Mouse (Mus musculus) left cerebral cortex, adult 2 months (tissue): ENCODE results near the gene Cntnap2. TPM values are rescaled to one million over a fixed set of nuclear protein-coding genes. Genes with fewer than 3 reads are reported as not detected.
"Not testable (repeated sequence)": the region's sequence is repeated elsewhere in the genome, so short reads cannot be mapped to it uniquely, and the experiment has no call there.

Experiments used
- DNase-seq, 2 experiments: peaks; one replicate each; pipeline ENCODE4 v3.0.0; 2021 to 2022; ENCODE audit warnings: low spot score in 2 of 2, mixed read lengths in 1 of 2; ENCODE audit errors: extremely low spot score in 1 of 2
- H3K27ac ChIP-seq: fragments of 200-600 bp; 2 replicates; pipeline ENCODE4 v1.8.1; 2022
- H3K4me3 ChIP-seq: fragments of 200-600 bp; 2 replicates; pipeline ENCODE4 v1.8.1; 2022
- CTCF ChIP-seq: fragments of 200-600 bp; IDR thresholded peaks from 2 replicates; pipeline ENCODE4 v1.8.1; 2022; ENCODE audit warnings: antibody characterized with exemption, mild to moderate bottlenecking, moderate library complexity
- intact Hi-C: fragments of 180-260 bp; cut with DNase I; formaldehyde crosslinking; loops from one replicate; pipeline ENCODE4 v1.15.1; 2025
- total RNA-seq, 2 experiments: library from RNA; stranded (reverse); gene quantifications; 2 replicates each; pipeline ENCODE4 v1.2.3; 2021

Cntnap2 gene
- total RNA-seq, 2 experiments from 2014 or later = 116 to 119 TPM

GRCm38 (mm10) chr6:46419827-46420226 is 1360.7 kb downstream of the Cntnap2 start:
- intact Hi-C loops = no loop called here
- no peak overlapping the region for H3K4me3 ChIP-seq

GRCm38 (mm10) chr6:46420349-46420748 is 1361.2 kb downstream of the Cntnap2 start:
- intact Hi-C loops = no loop called here
- Histone ChIP-seq H3K4me3 (no peak overlapping the region), H3K27ac (no peak overlapping the region)
- TF ChIP-seq CTCF = no peak
- DNase-seq = no peak

More at GRCm38 (mm10) chr6:46419827-46420226, 1360.7 kb downstream of the Cntnap2 start:
- no peak for DNase-seq
- TF ChIP-seq CTCF = no peak
- H3K27ac ChIP-seq = no peak overlapping the region

GRCm38 (mm10) chr6:46428231-46428630 is 1369.1 kb downstream of the Cntnap2 start:
- TF ChIP-seq CTCF = no peak
- no peak for DNase-seq
- H3K4me3 ChIP-seq = no peak overlapping the region
- intact Hi-C loops = no loop called here
- no peak overlapping the region for H3K27ac ChIP-seq

- Histone ChIP-seq H3K4me3 (no peak overlapping the region), H3K27ac (no peak overlapping the region)
- no peak for TF ChIP-seq CTCF
- intact Hi-C loops = no loop called here
- no peak for DNase-seq
These were observed 1391.9 kb downstream of the Cntnap2 start for GRCm38 (mm10) chr6:46450917-46451638.

- H3K27ac ChIP-seq = no peak overlapping the region
- DNase-seq = no peak
- no peak overlapping the region for H3K4me3 ChIP-seq
- intact Hi-C loops = no loop called here
- TF ChIP-seq CTCF = no peak
These were observed 1413.5 kb downstream of the Cntnap2 start for GRCm38 (mm10) chr6:46472683-46473082.

GRCm38 (mm10) chr6:46484392-46484791 is 1425.2 kb downstream of the Cntnap2 start:
- intact Hi-C loops = no loop called here
- Histone ChIP-seq H3K4me3 (no peak overlapping the region), H3K27ac (no peak overlapping the region)
- TF ChIP-seq CTCF = no peak
- DNase-seq = no peak

GRCm38 (mm10) chr6:46502786-46503185 is 1443.6 kb downstream of the Cntnap2 start:
- Histone ChIP-seq H3K4me3 (no peak overlapping the region), H3K27ac (no peak overlapping the region)
- no peak for DNase-seq
- TF ChIP-seq CTCF = no peak
- intact Hi-C loops = no loop called here

GRCm38 (mm10) chr6:46512841-46513240 is 1453.7 kb downstream of the Cntnap2 start:
- H3K27ac ChIP-seq = no peak overlapping the region
- intact Hi-C loops = no loop called here
- no peak overlapping the region for H3K4me3 ChIP-seq
- no peak for DNase-seq
- no peak for TF ChIP-seq CTCF

- H3K4me3 ChIP-seq, H3K27ac ChIP-seq, intact Hi-C loops, DNase-seq: not testable (repeated sequence)
- TF ChIP-seq CTCF = peak; percentile 2; the same call in 1 of the 2 replicates
These were observed 1478.4 kb downstream of the Cntnap2 start for GRCm38 (mm10) chr6:46537586-46537985.

- intact Hi-C loops = loop anchor here (10.0 kb wide), 1 partner anchor 141 kb away; no protein-coding TSS in a partner anchor
- H3K4me3 ChIP-seq = no peak overlapping the region
- TF ChIP-seq CTCF = no peak
- DNase-seq = no peak
- H3K27ac ChIP-seq = no peak overlapping the region
These were observed 1504.3 kb downstream of the Cntnap2 start for GRCm38 (mm10) chr6:46563470-46563869.

GRCm38 (mm10) chr6:46575055-46575454 is 1515.9 kb downstream of the Cntnap2 start:
- Histone ChIP-seq H3K4me3 (no peak overlapping the region), H3K27ac (no peak overlapping the region)
- intact Hi-C loops = no loop called here
- DNase-seq = no peak
- no peak for TF ChIP-seq CTCF

GRCm38 (mm10) chr6:46612365-46612764 is 1553.2 kb downstream of the Cntnap2 start:
- no peak for DNase-seq
- no peak for TF ChIP-seq CTCF
- Histone ChIP-seq H3K27ac (no peak overlapping the region), H3K4me3 (no peak overlapping the region)
- intact Hi-C loops = no loop called here

GRCm38 (mm10) chr6:46612872-46613271 is 1553.7 kb downstream of the Cntnap2 start:
- Histone ChIP-seq H3K4me3 (no peak overlapping the region), H3K27ac (no peak overlapping the region)
- intact Hi-C loops = no loop called here
- no peak for TF ChIP-seq CTCF
- no peak for DNase-seq
